Mouse (Mus musculus) liver, postnatal 0 days (tissue): ENCODE measurements around the gene Adss.

Source experiments
- CTCF ChIP-seq: sonication (generic); IDR thresholded peaks from 2 replicates; pipeline ENCODE4 v1.5.1; 2016; ENCODE audit warnings: antibody characterized with exemption, low read depth
- EP300 ChIP-seq: IDR thresholded peaks from 2 replicates; pipeline ENCODE4 v1.6.1; 2016; ENCODE audit warnings: antibody characterized with exemption, low read depth, mild to moderate bottlenecking

DNA sequence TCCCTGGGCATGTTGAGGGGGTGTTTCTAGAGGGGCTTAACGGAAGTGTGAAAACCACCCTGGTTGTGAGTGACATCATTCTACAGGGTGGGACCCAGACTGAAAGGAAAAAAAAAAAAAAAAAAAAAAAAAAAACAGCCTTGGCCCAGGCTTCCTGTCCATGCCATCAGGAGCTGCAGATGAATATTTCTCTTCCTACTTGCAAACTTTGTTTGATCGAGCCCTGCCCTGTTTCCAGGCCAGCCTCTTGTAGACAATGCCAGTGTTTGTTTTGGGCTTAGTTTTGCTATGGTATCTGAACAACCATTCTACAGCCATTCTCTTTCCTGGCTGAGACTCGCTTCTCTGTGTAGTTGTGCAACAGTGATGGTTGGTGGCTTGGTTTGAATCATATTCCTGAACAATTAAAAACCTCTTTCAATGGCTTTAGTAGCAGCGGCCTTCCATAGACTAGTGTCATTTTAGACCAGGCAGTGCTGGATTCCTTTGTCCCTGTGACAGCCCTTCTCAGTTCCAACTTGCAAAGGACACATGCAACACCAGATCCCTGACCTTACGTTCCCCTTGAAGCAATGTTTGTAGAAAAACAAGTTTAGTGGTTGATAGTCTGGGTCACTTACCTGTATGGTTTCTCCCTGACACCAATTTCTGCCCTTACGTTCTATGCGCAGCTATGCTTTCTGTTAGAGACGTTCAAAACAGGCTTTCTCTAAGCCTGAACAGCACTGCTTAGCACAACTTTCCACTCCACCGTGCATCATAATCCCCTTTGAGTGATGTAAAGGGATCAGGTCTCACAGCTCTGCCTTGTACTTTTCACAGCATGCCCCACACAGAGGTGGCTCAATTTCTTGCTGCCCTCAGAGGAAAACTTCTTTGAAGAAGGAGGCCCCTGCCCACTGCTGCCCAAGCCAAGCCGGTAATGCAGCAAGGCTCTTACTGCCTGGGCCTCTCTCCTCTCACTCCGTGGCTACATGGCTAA, 67.0 kb downstream of the Adss start, which contains the start of gene 1700016C15Rik:
- TF ChIP-seq CTCF, result no peak
- TF ChIP-seq EP300, result no peak
